ENCODE assay signal across 28 mouse cellular contexts in the genomic region with DNA sequence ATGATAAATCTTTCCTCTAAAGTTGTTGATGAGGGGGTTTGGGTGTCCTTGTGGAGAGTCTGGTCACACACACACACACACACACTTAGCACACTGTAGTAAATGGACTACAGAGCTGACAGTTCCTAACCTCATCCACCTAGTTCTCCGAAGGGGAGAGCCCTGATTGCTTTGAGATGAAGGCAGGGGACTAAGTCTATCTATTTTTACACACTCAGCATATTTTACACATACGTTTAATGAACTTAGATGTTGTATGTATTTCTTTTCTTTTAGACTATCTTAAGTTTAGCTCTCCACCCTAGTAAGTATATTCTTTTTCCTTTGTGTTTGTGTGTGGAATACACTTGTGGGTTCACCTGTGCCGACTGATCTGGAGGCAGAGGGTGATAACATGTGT.
"Had no signal": no experiment of that assay in that cellular context is flagged by ENCODE, and none has a peak within 500 bp of the region (broad histone marks: within the 10 kb centered on the region; RNA-seq: fewer than 3 reads in every experiment).

No protein-coding gene starts in this region.

- ATAC-seq: forebrain, embryonic 13.5 days; forebrain, embryonic 14.5 days; forebrain, embryonic 15.5 days; forebrain, embryonic 16.5 days; forebrain, postnatal 0 days had no signal

- H3K36me3 ChIP-seq: embryonic facial prominence, embryonic 10.5 days; embryonic facial prominence, embryonic 12.5 days; embryonic facial prominence, embryonic 13.5 days; embryonic facial prominence, embryonic 15.5 days; forebrain, embryonic 10.5 days; forebrain, embryonic 12.5 days; forebrain, embryonic 15.5 days; heart, embryonic 10.5 days had no signal

- H3K4me2 ChIP-seq: embryonic facial prominence, embryonic 12.5 days; embryonic facial prominence, embryonic 13.5 days; embryonic facial prominence, embryonic 15.5 days; forebrain, embryonic 12.5 days; forebrain, embryonic 13.5 days; forebrain, embryonic 15.5 days had no signal

- H3K27me3 ChIP-seq: embryonic facial prominence, embryonic 12.5 days; embryonic facial prominence, embryonic 13.5 days; embryonic facial prominence, embryonic 15.5 days; forebrain, embryonic 12.5 days; forebrain, embryonic 13.5 days; forebrain, embryonic 15.5 days had no signal

- H3K27ac ChIP-seq: embryonic facial prominence, embryonic 10.5 days; embryonic facial prominence, embryonic 12.5 days; embryonic facial prominence, embryonic 13.5 days; embryonic facial prominence, embryonic 15.5 days; forebrain, embryonic 10.5 days; forebrain, embryonic 12.5 days; forebrain, embryonic 13.5 days; forebrain, embryonic 15.5 days; gastrocnemius, adult 2 months; heart, adult 2 months; heart, embryonic 10.5 days had no signal

- H3K9me3 ChIP-seq: embryonic facial prominence, embryonic 10.5 days; embryonic facial prominence, embryonic 12.5 days; embryonic facial prominence, embryonic 13.5 days; embryonic facial prominence, embryonic 15.5 days; forebrain, embryonic 10.5 days; forebrain, embryonic 12.5 days; forebrain, embryonic 13.5 days; forebrain, embryonic 15.5 days; heart, embryonic 10.5 days had no signal

- DNase-seq: cerebellum, adult 9-10 months; cerebellum, adult 9-11 months; cerebellum, postnatal 10 days; cerebellum, postnatal 14 days; cerebellum, postnatal 25 days; cerebellum, postnatal 36 days; embryo, embryonic 11 days; forebrain, postnatal 0 days; gastrocnemius, adult 2 months; gastrocnemius, postnatal 10 days; gastrocnemius, postnatal 14 days; gastrocnemius, postnatal 25 days; gastrocnemius, postnatal 36 days; heart, adult 11 months; heart, adult 18-20 months; heart, adult 2 months had no signal

- H3K9ac ChIP-seq: embryonic facial prominence, embryonic 12.5 days; embryonic facial prominence, embryonic 13.5 days; embryonic facial prominence, embryonic 15.5 days; forebrain, embryonic 12.5 days; forebrain, embryonic 13.5 days; forebrain, embryonic 15.5 days; forebrain, postnatal 0 days had no signal

- H3K4me3 ChIP-seq: embryonic facial prominence, embryonic 10.5 days; embryonic facial prominence, embryonic 12.5 days; embryonic facial prominence, embryonic 13.5 days; embryonic facial prominence, embryonic 15.5 days; erythroblast, embryonic 14.5 days; forebrain, embryonic 10.5 days; forebrain, embryonic 12.5 days; forebrain, embryonic 13.5 days; forebrain, embryonic 15.5 days; gastrocnemius, adult 2 months; heart, adult 2 months; heart, embryonic 10.5 days had no signal
